Mouse (Mus musculus) liver, embryonic 16.5 days (tissue): ENCODE data around the gene Map3k9. TPM values are rescaled to one million over a fixed set of nuclear protein-coding genes. Genes with fewer than 3 reads are reported as not detected.

Source experiments
- ATAC-seq: fragments of 200-750 bp; cut with Nextera tagmentation; 2 replicates; pipeline ENCODE4 v1.8.0; 2017; ENCODE audit warnings: low read depth, mild to moderate bottlenecking, moderate number of reproducible peaks, moderate library complexity
- H3K27ac ChIP-seq: fragments of 300-500 bp; sonication (generic); 2 replicates; pipeline ENCODE4 v1.5.1; 2014; ENCODE audit warnings: mild to moderate bottlenecking, low read length
- H3K27me3 ChIP-seq: fragments of 300-500 bp; sonication (generic); 2 replicates; pipeline ENCODE4 v1.6.1; 2014; ENCODE audit warnings: low read depth, low read length, mixed read lengths; ENCODE audit not compliant: control insufficient read depth, insufficient read depth
- H3K36me3 ChIP-seq: fragments of 300-500 bp; sonication (generic); 2 replicates; pipeline ENCODE4 v1.6.1; 2014; ENCODE audit warnings: mild to moderate bottlenecking; ENCODE audit not compliant: control insufficient read depth, insufficient read depth
- H3K4me1 ChIP-seq: fragments of 300-500 bp; sonication (generic); 2 replicates; pipeline ENCODE4 v1.6.1; 2014; ENCODE audit warnings: low read depth, low read length, mixed read lengths; ENCODE audit not compliant: control insufficient read depth
- H3K4me2 ChIP-seq: fragments of 300-500 bp; sonication (generic); 2 replicates; pipeline ENCODE4 v1.6.1; 2014; ENCODE audit warnings: low read depth, low read length, mixed read lengths
- H3K4me3 ChIP-seq: fragments of 300-500 bp; sonication (generic); 2 replicates; pipeline ENCODE4 v1.5.1; 2014; ENCODE audit warnings: low read depth, mild to moderate bottlenecking, low read length
- H3K9ac ChIP-seq: fragments of 300-500 bp; sonication (generic); 2 replicates; pipeline ENCODE4 v1.6.1; 2014; ENCODE audit warnings: low read depth, low read length
- H3K9me3 ChIP-seq: fragments of 300-500 bp; sonication (generic); replicated peaks from 2 replicates; pipeline ENCODE4 v1.6.1; 2016; ENCODE audit warnings: low read length; ENCODE audit not compliant: control insufficient read depth
- WGBS: fragments of 180-500 bp; shearing (Covaris S2); extraction: QIAGEN DNeasy Blood & Tissue Kit; methylation state at CpG from one replicate; pipeline ENCODE4 v1.1.7; 2014; ENCODE audit not compliant: insufficient replicate concordance; 5-methylcytosine and 5-hydroxymethylcytosine counted together
- polyA plus RNA-seq: library from polyadenylated mRNA; unstranded; fragments of >200 nt; fragmentation: Nextera tagmentation; extraction: Ambion mirVana; gene quantifications from 2 replicates; pipeline ENCODE4 v1.2.1, GENCODE M21; 2015

Map3k9 gene
- polyA plus RNA-seq, 1 experiment from 2014 or later, result 0.14 TPM

- 30% methylated on average over 4 of the region's 4 CpGs for WGBS
Observed at GRCm38 (mm10) chr12:81748021-81748576, 32.9 kb downstream of the Map3k9 start.

GRCm38 (mm10) chr12:81746400-81747024 lies 34.5 kb downstream of the Map3k9 start:
- WGBS, result 54% methylated on average over 9 of the region's 9 CpGs
- no peaks in the 10 kb centered on the region for H3K36me3 ChIP-seq
- no peaks in the 10 kb centered on the region for H3K27me3 ChIP-seq
- ATAC-seq, result no peak
- H3K4me2 ChIP-seq, result no peak overlapping the region
- no peaks in the 10 kb centered on the region for H3K9me3 ChIP-seq
- H3K9ac ChIP-seq, result no peak overlapping the region
- H3K4me3 ChIP-seq, result no peak overlapping the region
- H3K27ac ChIP-seq, result no peak overlapping the region
- H3K4me1 ChIP-seq, result no peaks in the 10 kb centered on the region

More at GRCm38 (mm10) chr12:81748021-81748576, 32.9 kb downstream of the Map3k9 start:
- H3K4me3 ChIP-seq, result no peak overlapping the region
- H3K4me2 ChIP-seq, result no peak overlapping the region
- H3K9ac ChIP-seq, result no peak overlapping the region
- H3K4me1 ChIP-seq, result no peaks in the 10 kb centered on the region
- H3K27ac ChIP-seq, result no peak overlapping the region
- no peaks in the 10 kb centered on the region for H3K36me3 ChIP-seq
- H3K27me3 ChIP-seq, result no peaks in the 10 kb centered on the region
- no peaks in the 10 kb centered on the region for H3K9me3 ChIP-seq
- ATAC-seq, result no peak

- no peaks in the 10 kb centered on the region for H3K27me3 ChIP-seq
- H3K4me1 ChIP-seq, result no peaks in the 10 kb centered on the region
- H3K9me3 ChIP-seq, result no peaks in the 10 kb centered on the region
- 58% methylated on average over 11 of the region's 11 CpGs for WGBS
- no peaks in the 10 kb centered on the region for H3K36me3 ChIP-seq
- no peak overlapping the region for H3K4me3 ChIP-seq
- no peak for ATAC-seq
- H3K4me2 ChIP-seq, result no peak overlapping the region
- no peak overlapping the region for H3K9ac ChIP-seq
- H3K27ac ChIP-seq, result no peak overlapping the region
Observed at GRCm38 (mm10) chr12:81735246-81736070, 45.5 kb downstream of the Map3k9 start.

GRCm38 (mm10) chr12:81726246-81726822 lies 54.6 kb downstream of the Map3k9 start:
- H3K9ac ChIP-seq, result no peak overlapping the region
- no peak overlapping the region for H3K4me3 ChIP-seq
- H3K4me1 ChIP-seq, result no peaks in the 10 kb centered on the region
- H3K9me3 ChIP-seq, result no peaks in the 10 kb centered on the region
- no peak overlapping the region for H3K4me2 ChIP-seq
- no peak overlapping the region for H3K27ac ChIP-seq
- no peaks in the 10 kb centered on the region for H3K36me3 ChIP-seq
- ATAC-seq, result no peak
- no peaks in the 10 kb centered on the region for H3K27me3 ChIP-seq
- WGBS, result 69% methylated on average over 8 of the region's 8 CpGs

- Histone ChIP-seq H3K27me3 (no peaks in the 10 kb centered on the region), H3K27ac (no peak overlapping the region), H3K9ac (no peak overlapping the region), H3K9me3 (no peaks in the 10 kb centered on the region), H3K36me3 (no peaks in the 10 kb centered on the region), H3K4me1 (no peaks in the 10 kb centered on the region), H3K4me3 (no peak overlapping the region), H3K4me2 (no peak overlapping the region)
- WGBS, result 80% methylated on average over 6 of the region's 6 CpGs
- ATAC-seq, result no peak
Observed at GRCm38 (mm10) chr12:81724776-81725175, 56.2 kb downstream of the Map3k9 start.

DNA sequence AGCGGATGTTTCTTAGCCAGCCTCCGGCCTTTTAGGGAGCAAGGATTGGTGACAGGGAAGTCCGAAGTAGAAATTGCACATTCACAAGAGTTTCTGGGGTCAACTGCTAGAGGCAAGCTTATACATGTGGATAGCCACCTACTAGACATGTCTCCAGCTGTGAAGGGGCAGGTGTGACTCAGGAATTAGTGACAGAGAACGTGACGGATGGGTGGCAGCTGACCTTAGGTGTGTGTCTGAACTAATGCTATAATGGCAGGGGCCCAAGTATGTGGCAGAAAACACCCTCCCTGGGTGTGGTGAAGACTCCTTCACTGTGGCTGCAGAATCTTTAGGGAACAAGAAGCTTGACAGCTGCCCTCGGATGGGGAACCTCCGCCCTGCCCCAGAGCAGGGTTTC lies 57.6 kb downstream of the Map3k9 start:
- H3K27ac ChIP-seq, result no peak overlapping the region
- H3K4me2 ChIP-seq, result no peak overlapping the region
- ATAC-seq, result no peak
- no peaks in the 10 kb centered on the region for H3K36me3 ChIP-seq
- WGBS, result 70% methylated on average over 7 of the region's 7 CpGs
- H3K27me3 ChIP-seq, result no peaks in the 10 kb centered on the region
- no peak overlapping the region for H3K4me3 ChIP-seq
- H3K9me3 ChIP-seq, result no peaks in the 10 kb centered on the region
- no peak overlapping the region for H3K9ac ChIP-seq
- H3K4me1 ChIP-seq, result no peaks in the 10 kb centered on the region

- H3K4me3 ChIP-seq, result no peak overlapping the region
- H3K36me3 ChIP-seq, result no peaks in the 10 kb centered on the region
- no peak overlapping the region for H3K4me2 ChIP-seq
- ATAC-seq, result no peak
- no peak overlapping the region for H3K9ac ChIP-seq
- H3K27me3 ChIP-seq, result no peaks in the 10 kb centered on the region
- no peaks in the 10 kb centered on the region for H3K9me3 ChIP-seq
- H3K4me1 ChIP-seq, result no peaks in the 10 kb centered on the region
- 18% methylated on average over 8 of the region's 8 CpGs for WGBS
- no peak overlapping the region for H3K27ac ChIP-seq
Observed at GRCm38 (mm10) chr12:81719715-81720114, 61.3 kb downstream of the Map3k9 start.

- ATAC-seq, result no peak
- WGBS, result 22% methylated on average over 5 of the region's 5 CpGs
- no peak overlapping the region for H3K9ac ChIP-seq
- no peak overlapping the region for H3K4me2 ChIP-seq
- H3K27ac ChIP-seq, result no peak overlapping the region
- no peaks in the 10 kb centered on the region for H3K36me3 ChIP-seq
- no peak overlapping the region for H3K4me3 ChIP-seq
- H3K27me3 ChIP-seq, result no peaks in the 10 kb centered on the region
- no peaks in the 10 kb centered on the region for H3K9me3 ChIP-seq
- no peaks in the 10 kb centered on the region for H3K4me1 ChIP-seq
Observed at GRCm38 (mm10) chr12:81719161-81719560, 61.8 kb downstream of the Map3k9 start.

GRCm38 (mm10) chr12:81712618-81713017 lies 68.4 kb downstream of the Map3k9 start:
- Histone ChIP-seq H3K27me3 (no peaks in the 10 kb centered on the region), H3K9ac (no peak overlapping the region), H3K27ac (no peak overlapping the region), H3K9me3 (no peaks in the 10 kb centered on the region), H3K4me3 (no peak overlapping the region), H3K4me1 (no peaks in the 10 kb centered on the region), H3K4me2 (no peak overlapping the region), H3K36me3 (no peaks in the 10 kb centered on the region)
- 59% methylated on average over 4 of the region's 4 CpGs for WGBS
- no peak for ATAC-seq
